ENCODE assay signal across 8 mouse cellular contexts in the genomic region with DNA sequence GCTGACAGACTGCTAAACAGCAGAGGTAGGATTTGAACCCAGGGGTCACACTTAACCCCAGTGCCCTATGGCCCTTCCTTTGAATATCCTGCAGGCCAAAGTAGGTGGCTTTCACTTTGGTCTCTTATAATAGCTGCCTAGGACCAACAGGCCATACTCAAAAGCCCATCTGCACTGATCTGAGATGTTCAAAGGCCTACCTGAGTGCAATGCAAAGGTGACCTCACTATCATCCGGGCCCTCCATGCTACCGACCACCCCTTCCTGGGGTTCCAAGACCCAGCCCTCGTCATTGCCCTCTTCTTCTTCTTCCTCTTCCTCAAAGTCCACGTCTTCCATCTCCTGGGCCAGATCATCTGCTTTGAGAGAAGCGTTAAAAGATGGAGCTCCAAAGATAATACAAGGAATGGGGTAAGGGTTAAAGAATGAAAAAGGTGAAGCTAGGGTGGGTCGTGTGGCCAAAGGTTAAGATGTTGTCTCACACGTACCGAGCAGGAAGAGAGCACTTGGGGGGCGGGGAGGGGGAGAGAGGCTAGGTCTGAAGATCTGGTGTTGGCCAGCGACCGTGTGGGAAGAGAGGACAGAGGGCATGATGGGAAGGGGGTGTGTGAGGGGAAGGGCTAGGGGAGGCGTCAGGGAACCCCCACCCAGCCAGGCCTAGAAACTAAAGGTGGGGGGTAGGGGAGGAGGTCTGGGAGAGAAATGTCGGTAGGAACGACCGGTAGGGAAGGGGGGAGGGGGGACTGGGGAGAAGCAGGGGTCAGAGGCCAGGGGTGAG. TPM values are rescaled to one million over a fixed set of nuclear protein-coding genes. Genes with fewer than 3 reads are reported as not detected.
DNase-seq lines count a peak whose midpoint lies in the region; ATAC-seq and TF ChIP-seq lines count a peak whose summit lies in the region.

No protein-coding gene starts in this region.

- H3K4me2 ChIP-seq in neural tube, embryonic 11.5 days (ENCODE audit: low read depth), result peak overlapping the region; percentile 60
- H3K4me2 ChIP-seq in liver, embryonic 11.5 days, result peak overlapping the region; percentile 83
- peak overlapping the region; percentile 91 for H3K4me2 ChIP-seq in myocyte (ENCODE audit: low read depth)

- peak; percentile 48 for ATAC-seq in neural tube, embryonic 11.5 days (ENCODE audit: insufficient read depth, low FRiP score, low TSS enrichment)
- peak; percentile 44 for ATAC-seq in liver, embryonic 11.5 days (replicated peaks; ENCODE audit: low FRiP score)

- no peak for TF ChIP-seq CTCF in thymus, adult 2 months (IDR thresholded peaks at IDR 0.05; ENCODE audit: borderline replicate concordance, control insufficient read depth, extremely low read depth, insufficient read depth, low read length, poor library complexity)

- H3K79me2 ChIP-seq in myocyte (ENCODE audit: control insufficient read depth, insufficient read depth), result peaks cover 11% of the 10 kb centered on the region

- H3K27ac ChIP-seq in neural tube, embryonic 11.5 days (ENCODE audit: low read depth, low read length), result peak overlapping the region; percentile 5; the same call in 1 of the 2 replicates
- H3K27ac ChIP-seq in liver, embryonic 11.5 days (ENCODE audit: low read depth, low read length), result peak overlapping the region; percentile 28; the same call in 1 of the 2 replicates
- no peak overlapping the region for H3K27ac ChIP-seq in thymus, adult 2 months (ENCODE audit: control insufficient read depth, insufficient read depth, low read length)

- peak overlapping the region; percentile 47 for H3K9ac ChIP-seq in neural tube, embryonic 11.5 days (ENCODE audit: low read length)
- H3K9ac ChIP-seq in liver, embryonic 11.5 days (ENCODE audit: low read depth, low read length), result peak overlapping the region; percentile 74

- no peaks in the 10 kb centered on the region for H3K9me3 ChIP-seq in neural tube, embryonic 11.5 days (ENCODE audit: control insufficient read depth, low read length)
- no peaks in the 10 kb centered on the region for H3K9me3 ChIP-seq in liver, embryonic 11.5 days (ENCODE audit: control insufficient read depth, low read length)

- 17% methylated on average over 14 of the region's 15 CpGs for WGBS in neural tube, embryonic 11.5 days
- 9% methylated on average over 14 of the region's 15 CpGs for WGBS in liver, embryonic 11.5 days
- 8% methylated on average over 15 of the region's 15 CpGs for WGBS in thymus, adult 2 months

- H3K27me3 ChIP-seq in neural tube, embryonic 11.5 days (ENCODE audit: control insufficient read depth, insufficient read depth, low read length), result no peaks in the 10 kb centered on the region
- H3K27me3 ChIP-seq in liver, embryonic 11.5 days (replicated peaks; ENCODE audit: control insufficient read depth, insufficient read depth, low read length), result no peaks in the 10 kb centered on the region
- H3K27me3 ChIP-seq in myocyte (ENCODE audit: control insufficient read depth, insufficient read depth, insufficient read length), result no peaks in the 10 kb centered on the region
- no peaks in the 10 kb centered on the region for H3K27me3 ChIP-seq in thymus, adult 2 months (ENCODE audit: control insufficient read depth, insufficient read depth, low read length)

- peak overlapping the region; percentile 19 for H3ac ChIP-seq in myocyte (ENCODE audit: control insufficient read depth, insufficient read length)

- peak overlapping the region; percentile 73 for H3K4me3 ChIP-seq in neural tube, embryonic 11.5 days (ENCODE audit: low read depth, low read length)
- peak overlapping the region; percentile 70 for H3K4me3 ChIP-seq in liver, embryonic 11.5 days (ENCODE audit: low read depth, low read length)
- peak overlapping the region; percentile 81 for H3K4me3 ChIP-seq in myocyte
- peak overlapping the region; percentile 59 for H3K4me3 ChIP-seq in thymus, adult 2 months (ENCODE audit: control insufficient read depth, insufficient read depth, low read length)

- TF ChIP-seq POLR2A in myocyte (IDR thresholded peaks at IDR 0.05; ENCODE audit: insufficient read length, low read depth), result no peak
- no peak for TF ChIP-seq POLR2A in thymus, adult 2 months (IDR thresholded peaks at IDR 0.05; ENCODE audit: control insufficient read depth, extremely low read depth, insufficient read depth, low read length, poor library complexity)

- no peak for DNase-seq in neural tube, embryonic 11.5 days (ENCODE audit: low spot score)
- no peak for DNase-seq in neural tube, embryonic 10.5 days (ENCODE audit: extremely low spot score, low spot score)
- DNase-seq in cerebellum, adult 8-10 months, result peak; percentile 61
- peak; percentile 71 for DNase-seq in gastrocnemius, postnatal 25 days
- DNase-seq in kidney, adult 18-20 months, result peak; percentile 60
- DNase-seq in liver, embryonic 11.5 days (ENCODE audit: low spot score), result peak; percentile 51
- peak; percentile 68 for DNase-seq in thymus, adult 2 months

- H3K4me1 ChIP-seq in neural tube, embryonic 11.5 days (ENCODE audit: control insufficient read depth, insufficient read depth, low read length), result peaks cover 9% of the 10 kb centered on the region; the same call in 1 of the 2 replicates
- H3K4me1 ChIP-seq in liver, embryonic 11.5 days (replicated peaks; ENCODE audit: control insufficient read depth, insufficient read depth, low read length), result peaks cover 17% of the 10 kb centered on the region
- H3K4me1 ChIP-seq in thymus, adult 2 months (replicated peaks; ENCODE audit: control insufficient read depth, insufficient read depth, low read length), result peaks cover 9% of the 10 kb centered on the region

- H3K36me3 ChIP-seq in neural tube, embryonic 11.5 days (ENCODE audit: control insufficient read depth, insufficient read depth, low read length), result peaks cover 10% of the 10 kb centered on the region
- H3K36me3 ChIP-seq in liver, embryonic 11.5 days (ENCODE audit: control insufficient read depth, insufficient read depth, low read length), result peaks cover 18% of the 10 kb centered on the region
- peaks cover 31% of the 10 kb centered on the region for H3K36me3 ChIP-seq in myocyte (ENCODE audit: control insufficient read depth, insufficient read depth)
- no peaks in the 10 kb centered on the region for H3K36me3 ChIP-seq in thymus, adult 2 months (ENCODE audit: control insufficient read depth, insufficient read depth, low read length)

TF ChIP-seq in myocyte, 11 proteins besides CTCF, POLR2A, EP300 and RAD21:
- no peak for TF ChIP-seq MYOG (IDR thresholded peaks at IDR 0.05; ENCODE audit: control insufficient read depth in 1 of 3, insufficient read depth in 1 of 3, insufficient read length in 2 of 3, low read depth in 2 of 3)
- peak; percentile 37 for TF ChIP-seq REST (IDR thresholded peaks at IDR 0.05; ENCODE audit: insufficient read depth, insufficient read length)
- no peak for TF ChIP-seq TCF12 (IDR thresholded peaks at IDR 0.05; ENCODE audit: insufficient read depth, poor library complexity, severe bottlenecking)

RNA-seq across cellular contexts. Expression of gene Aamp, which starts 0.7 kb away (rescaled TPM):
- polyA plus RNA-seq in neural tube, embryonic 11.5 days (2014; fragmentation: Nextera tagmentation; extraction: Ambion mirVana), result 195 and 215 TPM in 2 replicates
- 10 to 100 TPM; 63.6 to 65.8 TPM for total RNA-seq in gastrocnemius, postnatal 25 days (2021)
- polyA plus RNA-seq in liver, embryonic 11.5 days (2014; fragmentation: Nextera tagmentation; extraction: Ambion mirVana), result 190 and 193 TPM in 2 replicates
- 199 TPM for polyA plus RNA-seq in myocyte (2012; fragmentation: generic; extraction: Trizol)
- polyA plus RNA-seq in thymus, adult 2 months (2012; rRNA removed), result 183 and 201 TPM in 2 replicates

RNA-seq across cellular contexts. Expression of gene Pnkd, which starts 0.9 kb away (rescaled TPM):
- polyA plus RNA-seq in neural tube, embryonic 11.5 days (2014; fragmentation: Nextera tagmentation; extraction: Ambion mirVana), result 104 and 107 TPM in 2 replicates
- 10 to 100 TPM; 56.7 to 58.0 TPM for total RNA-seq in gastrocnemius, postnatal 25 days (2021)
- polyA plus RNA-seq in liver, embryonic 11.5 days (2014; fragmentation: Nextera tagmentation; extraction: Ambion mirVana), result 79.7 and 84.3 TPM in 2 replicates
- 93.7 TPM for polyA plus RNA-seq in myocyte (2012; fragmentation: generic; extraction: Trizol)
- polyA plus RNA-seq in thymus, adult 2 months (2012; rRNA removed), result 41.1 and 50.1 TPM in 2 replicates

RNA-seq across cellular contexts. Expression of gene Gpbar1, which starts 5.5 kb away (rescaled TPM):
- 0.21 and 0.38 TPM in 2 replicates for polyA plus RNA-seq in neural tube, embryonic 11.5 days (2014; fragmentation: Nextera tagmentation; extraction: Ambion mirVana)
- total RNA-seq in gastrocnemius, postnatal 25 days (2021), result not detected
- 2.8 and 3.2 TPM in 2 replicates for polyA plus RNA-seq in liver, embryonic 11.5 days (2014; fragmentation: Nextera tagmentation; extraction: Ambion mirVana)
- polyA plus RNA-seq in myocyte (2012; fragmentation: generic; extraction: Trizol), result 0.14 TPM
- polyA plus RNA-seq in thymus, adult 2 months (2012; rRNA removed), result 0.40 and 1.3 TPM in 2 replicates

RNA-seq across cellular contexts. Expression of gene Tmbim1, which starts 21.5 kb away (rescaled TPM):
- 8.3 and 8.5 TPM in 2 replicates for polyA plus RNA-seq in neural tube, embryonic 11.5 days (2014; fragmentation: Nextera tagmentation; extraction: Ambion mirVana)
- total RNA-seq in gastrocnemius, postnatal 25 days (2021), result 10 to 100 TPM; 28.5 to 36.6 TPM
- 21.7 and 22.9 TPM in 2 replicates for polyA plus RNA-seq in liver, embryonic 11.5 days (2014; fragmentation: Nextera tagmentation; extraction: Ambion mirVana)
- 178 TPM for polyA plus RNA-seq in myocyte (2012; fragmentation: generic; extraction: Trizol)
- 55.5 and 69.2 TPM in 2 replicates for polyA plus RNA-seq in thymus, adult 2 months (2012; rRNA removed)

RNA-seq across cellular contexts. Expression of gene Arpc2, which starts 48.0 kb away (rescaled TPM):
- 308 and 318 TPM in 2 replicates for polyA plus RNA-seq in neural tube, embryonic 11.5 days (2014; fragmentation: Nextera tagmentation; extraction: Ambion mirVana)
- 10 to 100 TPM; 62.7 to 70.6 TPM for total RNA-seq in gastrocnemius, postnatal 25 days (2021)
- polyA plus RNA-seq in liver, embryonic 11.5 days (2014; fragmentation: Nextera tagmentation; extraction: Ambion mirVana), result 375 and 384 TPM in 2 replicates
- 214 TPM for polyA plus RNA-seq in myocyte (2012; fragmentation: generic; extraction: Trizol)
- 263 and 279 TPM in 2 replicates for polyA plus RNA-seq in thymus, adult 2 months (2012; rRNA removed)

Comparison
In these comparisons a context has a peak if more than half of its experiments do, and no peak if none do; other contexts are left out.
1. DNase-seq: peak in cerebellum, adult 8-10 months (single experiment), gastrocnemius, postnatal 25 days (single experiment), kidney, adult 18-20 months (single experiment), liver, embryonic 11.5 days (single experiment) and thymus, adult 2 months (single experiment); none in neural tube, embryonic 11.5 days (single experiment) and neural tube, embryonic 10.5 days (single experiment).
2. Peak in every context shown above with its lines, with median percentiles within 50 percentile points of each other: H3K4me2 ChIP-seq and H3K4me3 ChIP-seq.